Mouse (Mus musculus): ENCODE results near the gene Ube2m.

Gene Ube2m

GRCm38 (mm10) chr7:13034148-13034977, 3.7 kb downstream of the Ube2m start, which contains the start of gene Chmp2a:
TSS of gene Chmp2a (minus strand) at chr7:13034807.
- peak; percentile 91 for DNase-seq (ENCODE audit: extremely low read depth, low read depth)

GRCm38 (mm10) chr7:13033451-13034147, 4.5 kb downstream of the Ube2m start:
- no peak for DNase-seq (ENCODE audit: extremely low read depth, low read depth)

GRCm38 (mm10) chr7:13032541-13032940, 5.5 kb downstream of the Ube2m start:
- DNase-seq (ENCODE audit: extremely low read depth, low read depth) = no peak

- DNase-seq (ENCODE audit: extremely low read depth, low read depth) = no peak
Measured at GRCm38 (mm10) chr7:13031983-13032382, 6.1 kb downstream of the Ube2m start.

GRCm38 (mm10) chr7:13031069-13031468, 7.0 kb downstream of the Ube2m start:
- no peak for DNase-seq (ENCODE audit: extremely low read depth, low read depth)

GRCm38 (mm10) chr7:13028986-13029385, 9.1 kb downstream of the Ube2m start:
- no peak for DNase-seq (ENCODE audit: extremely low read depth, low read depth)

- no peak for DNase-seq (ENCODE audit: extremely low read depth, low read depth)
Measured at GRCm38 (mm10) chr7:13025511-13026112, 12.5 kb downstream of the Ube2m start.

GRCm38 (mm10) chr7:13024805-13025204, 13.3 kb downstream of the Ube2m start:
- no peak for DNase-seq (ENCODE audit: extremely low read depth, low read depth)

- DNase-seq (ENCODE audit: extremely low read depth, low read depth) = peak; percentile 71
Measured at GRCm38 (mm10) chr7:13023928-13024731, 13.9 kb downstream of the Ube2m start.

- DNase-seq (ENCODE audit: extremely low read depth, low read depth) = peak; percentile 81
Measured at GRCm38 (mm10) chr7:13022773-13023535, 15.1 kb downstream of the Ube2m start.

- no peak for DNase-seq (ENCODE audit: extremely low read depth, low read depth)
Measured at GRCm38 (mm10) chr7:13015217-13015616, 22.9 kb downstream of the Ube2m start.

- DNase-seq (ENCODE audit: extremely low read depth, low read depth) = no peak
Measured at GRCm38 (mm10) chr7:13014275-13014839, 23.7 kb downstream of the Ube2m start.

- no peak for DNase-seq (ENCODE audit: extremely low read depth, low read depth)
Measured at GRCm38 (mm10) chr7:13013671-13014070, 24.4 kb downstream of the Ube2m start.

GRCm38 (mm10) chr7:13010005-13010908, 27.8 kb downstream of the Ube2m start, which contains the start of gene Zbtb45:
TSS of gene Zbtb45 (minus strand) at chr7:13010034.
- no peak for DNase-seq (ENCODE audit: extremely low read depth, low read depth)

- DNase-seq (ENCODE audit: extremely low read depth, low read depth) = peak; percentile 98
Measured at GRCm38 (mm10) chr7:13009143-13010004, 28.7 kb downstream of the Ube2m start.

GRCm38 (mm10) chr7:13007341-13008092, 30.6 kb downstream of the Ube2m start:
- no peak for DNase-seq (ENCODE audit: extremely low read depth, low read depth)

- DNase-seq (ENCODE audit: extremely low read depth, low read depth) = no peak
Measured at GRCm38 (mm10) chr7:13006531-13006930, 31.5 kb downstream of the Ube2m start.
